Mouse (Mus musculus) hindbrain, embryonic 13.5 days (tissue): ENCODE results near the gene Myh10. TPM values are rescaled to one million over a fixed set of nuclear protein-coding genes. Genes with fewer than 3 reads are reported as not detected.
A peak's percentile ranks its signal among the peaks of the same experiment; 100 is the strongest.

Experiments used
- ATAC-seq: fragments of 200-750 bp; cut with Nextera tagmentation; 2 replicates; pipeline ENCODE4 v1.8.0; 2017; ENCODE audit warnings: moderate TSS enrichment; ENCODE audit not compliant: low FRiP score
- H3K27ac ChIP-seq: fragments of 300-500 bp; sonication (generic); 2 replicates; pipeline ENCODE4 v1.5.1; 2015; ENCODE audit warnings: inconsistent platforms, mild to moderate bottlenecking, moderate library complexity
- H3K27me3 ChIP-seq: fragments of 300-500 bp; sonication (generic); 2 replicates; pipeline ENCODE4 v1.6.1; 2015; ENCODE audit warnings: mild to moderate bottlenecking, inconsistent platforms
- H3K36me3 ChIP-seq: fragments of 300-500 bp; sonication (generic); 2 replicates; pipeline ENCODE4 v1.6.1; 2015; ENCODE audit warnings: mild to moderate bottlenecking, inconsistent platforms
- H3K4me1 ChIP-seq: fragments of 300-500 bp; sonication (generic); replicated peaks from 2 replicates; pipeline ENCODE4 v1.6.1; 2015; ENCODE audit warnings: inconsistent platforms
- H3K4me2 ChIP-seq: fragments of 300-500 bp; sonication (generic); 2 replicates; pipeline ENCODE4 v1.6.1; 2015; ENCODE audit warnings: inconsistent platforms, mild to moderate bottlenecking, moderate library complexity
- H3K4me3 ChIP-seq: fragments of 300-500 bp; sonication (generic); 2 replicates; pipeline ENCODE4 v1.5.1; 2015; ENCODE audit warnings: mild to moderate bottlenecking, inconsistent platforms
- H3K9ac ChIP-seq: fragments of 300-500 bp; sonication (generic); 2 replicates; pipeline ENCODE4 v1.6.1; 2015; ENCODE audit warnings: mild to moderate bottlenecking, inconsistent platforms
- H3K9me3 ChIP-seq: fragments of 300-500 bp; sonication (generic); 2 replicates; pipeline ENCODE4 v1.6.1; 2016; ENCODE audit warnings: inconsistent platforms
- WGBS: fragments of 180-500 bp; shearing (Covaris S2); methylation state at CpG from one replicate; pipeline ENCODE4 v1.1.7; 2015; 5-methylcytosine and 5-hydroxymethylcytosine counted together
- polyA plus RNA-seq: library from polyadenylated mRNA; unstranded; fragments of >200 nt; fragmentation: Nextera tagmentation; extraction: Ambion mirVana; gene quantifications from 2 replicates; pipeline ENCODE4 v1.2.1, GENCODE M21; 2015

The Myh10 gene
- polyA plus RNA-seq, 1 experiment from 2014 or later, result 93.4 TPM

DNA sequence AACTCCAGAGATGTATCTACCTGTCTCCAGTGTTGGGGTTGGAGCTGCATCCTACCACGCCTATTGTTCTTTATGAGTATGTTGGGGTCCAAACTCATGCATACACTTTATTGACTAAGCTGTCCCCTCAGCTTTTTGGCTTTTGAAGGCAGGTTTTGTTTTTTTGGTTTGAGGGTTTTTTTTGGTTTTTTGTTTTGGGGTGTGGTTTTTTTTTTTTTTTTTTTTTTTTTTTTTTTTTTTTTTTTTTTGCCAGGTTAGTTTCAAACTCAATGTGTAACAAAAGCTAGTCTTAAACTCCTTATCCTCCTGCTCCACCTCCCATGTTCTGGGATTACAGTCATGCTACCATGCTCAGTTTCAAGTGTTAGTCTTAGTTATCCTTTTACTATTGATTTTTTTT, 12.9 kb downstream of the Myh10 start:
- Histone ChIP-seq H3K4me2 (no peak overlapping the region), H3K9me3 (no peaks in the 10 kb centered on the region), H3K4me1 (peaks cover 18% of the 10 kb centered on the region), H3K4me3 (no peak overlapping the region), H3K36me3 (peaks cover 64% of the 10 kb centered on the region), H3K27ac (no peak overlapping the region), H3K9ac (no peak overlapping the region), H3K27me3 (no peaks in the 10 kb centered on the region)
- ATAC-seq, result no peak
- 100% methylated on average over 1 of the region's 1 CpGs for WGBS

- WGBS, result 98% methylated on average over 2 of the region's 2 CpGs
- Histone ChIP-seq H3K4me1 (peaks cover 18% of the 10 kb centered on the region), H3K36me3 (peaks cover 58% of the 10 kb centered on the region), H3K9ac (no peak overlapping the region), H3K4me2 (no peak overlapping the region), H3K27ac (no peak overlapping the region), H3K4me3 (no peak overlapping the region), H3K27me3 (no peaks in the 10 kb centered on the region), H3K9me3 (no peaks in the 10 kb centered on the region)
- no peak for ATAC-seq
These were observed 13.5 kb downstream of the Myh10 start for GRCm38 (mm10) chr11:68704847-68705246.

DNA sequence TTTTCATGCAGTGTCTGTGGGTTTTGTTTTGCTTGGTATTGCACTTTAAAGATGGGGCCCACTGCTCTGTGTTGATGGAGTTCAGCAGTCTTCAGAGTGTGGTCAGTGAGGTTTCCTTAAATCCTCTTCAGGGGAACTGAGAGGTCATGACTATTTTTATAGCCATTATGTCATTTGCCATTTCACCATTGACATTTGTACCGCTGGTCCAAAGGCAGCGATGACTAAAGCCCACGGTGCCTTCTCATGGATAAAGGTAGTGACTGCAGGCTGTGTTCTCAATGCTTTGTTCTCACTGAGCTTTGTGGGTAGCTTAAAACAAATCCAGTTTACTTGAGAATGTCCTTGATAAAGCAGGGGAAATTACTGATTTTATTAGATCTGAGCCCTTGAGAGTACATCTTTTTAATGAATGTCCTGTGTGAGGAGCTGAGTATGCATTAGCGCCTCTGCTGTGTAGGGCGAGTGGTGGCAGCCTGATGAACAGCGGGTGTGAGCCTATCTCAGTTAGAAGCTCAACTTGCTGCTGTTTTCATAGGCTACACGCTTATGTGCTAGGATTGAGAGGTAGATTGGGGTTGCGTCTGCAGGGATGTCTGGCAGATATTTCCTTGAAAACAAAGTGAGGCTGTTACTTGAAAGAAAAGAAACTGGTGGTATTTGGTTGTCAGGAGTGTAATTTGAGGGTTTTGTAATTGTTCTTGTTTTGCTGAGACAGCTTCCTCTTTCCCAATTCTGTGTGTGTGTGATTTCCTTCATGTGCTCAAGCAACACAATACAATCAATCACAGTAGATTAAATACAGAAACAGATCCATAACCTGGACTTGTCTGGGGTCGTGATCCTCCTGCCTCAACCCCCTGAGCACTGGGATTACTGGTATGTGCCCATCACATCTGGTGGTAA, 15.4 kb downstream of the Myh10 start:
- no peaks in the 10 kb centered on the region for H3K9me3 ChIP-seq
- H3K36me3 ChIP-seq, result peaks cover 38% of the 10 kb centered on the region
- no peak overlapping the region for H3K9ac ChIP-seq
- no peak overlapping the region for H3K4me3 ChIP-seq
- WGBS, result 68% methylated on average over 9 of the region's 9 CpGs
- H3K27ac ChIP-seq, result peak overlapping the region; percentile 58
- no peak for ATAC-seq
- H3K27me3 ChIP-seq, result no peaks in the 10 kb centered on the region
- peak overlapping the region; percentile 3; the same call in 1 of the 2 replicates for H3K4me2 ChIP-seq
- H3K4me1 ChIP-seq, result peaks cover 18% of the 10 kb centered on the region

DNA sequence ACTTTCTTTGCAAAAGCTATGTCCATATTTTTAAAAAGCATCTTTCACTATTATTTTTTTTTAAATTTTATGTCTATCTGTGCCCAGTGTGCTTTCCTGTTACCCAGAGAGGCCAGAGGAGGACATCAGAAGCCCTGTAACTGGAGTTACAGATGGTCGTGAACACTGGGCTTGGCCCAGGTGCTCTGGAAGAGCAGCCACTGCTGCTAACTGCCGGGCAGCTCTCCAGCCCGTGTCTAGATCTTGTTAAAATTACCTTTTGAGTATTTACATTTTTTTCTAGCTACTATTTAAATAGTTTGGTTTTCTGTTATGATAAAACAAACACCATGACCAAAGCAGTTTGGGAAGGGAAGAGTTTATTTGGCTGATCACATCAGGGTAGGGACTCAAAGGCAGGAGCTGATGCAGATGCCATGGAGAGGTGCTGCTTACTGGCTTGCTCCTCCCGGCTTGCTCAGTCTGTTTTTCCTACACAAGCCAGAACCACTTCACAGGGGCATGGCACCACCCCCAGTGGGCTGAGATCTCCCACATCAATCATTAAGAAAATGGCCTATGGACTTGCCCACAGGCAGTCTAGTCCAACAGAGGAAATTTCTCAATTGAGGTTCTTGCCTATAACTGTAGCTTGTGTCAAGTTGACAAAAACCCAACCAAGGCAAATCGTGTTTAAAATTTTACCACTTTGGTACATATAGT, 16.7 kb downstream of the Myh10 start:
- Histone ChIP-seq H3K4me2 (no peak overlapping the region), H3K36me3 (peaks cover 26% of the 10 kb centered on the region), H3K4me1 (peaks cover 22% of the 10 kb centered on the region), H3K9me3 (no peaks in the 10 kb centered on the region), H3K9ac (no peak overlapping the region), H3K27ac (no peak overlapping the region), H3K4me3 (no peak overlapping the region), H3K27me3 (no peaks in the 10 kb centered on the region)
- 89% methylated on average over 5 of the region's 5 CpGs for WGBS
- no peak for ATAC-seq

DNA sequence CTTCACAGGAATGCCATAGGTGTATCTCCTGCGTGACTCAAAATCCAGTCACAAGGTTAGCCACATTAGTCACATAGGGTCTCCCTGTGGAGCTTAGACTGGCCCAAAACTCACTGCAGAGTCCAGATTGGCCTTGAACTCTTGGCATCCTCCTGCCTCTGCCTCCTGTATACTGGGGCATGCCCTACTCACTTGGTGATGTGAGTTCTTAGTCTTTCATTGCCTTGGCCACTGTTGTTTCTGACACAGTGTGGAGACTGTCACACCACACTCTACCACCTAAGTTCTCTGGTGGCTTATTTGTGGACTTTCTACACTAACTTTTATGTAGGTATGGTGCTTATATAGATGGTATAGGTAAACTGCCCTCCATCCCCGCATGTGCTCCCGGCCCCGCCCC, 24.8 kb downstream of the Myh10 start:
- H3K4me2 ChIP-seq, result no peak overlapping the region
- H3K9ac ChIP-seq, result no peak overlapping the region
- no peak overlapping the region for H3K4me3 ChIP-seq
- WGBS, result 88% methylated on average over 4 of the region's 4 CpGs
- no peak for ATAC-seq
- H3K9me3 ChIP-seq, result no peaks in the 10 kb centered on the region
- peaks cover 36% of the 10 kb centered on the region for H3K4me1 ChIP-seq
- no peak overlapping the region for H3K27ac ChIP-seq
- H3K27me3 ChIP-seq, result no peaks in the 10 kb centered on the region
- peaks cover 19% of the 10 kb centered on the region for H3K36me3 ChIP-seq

DNA sequence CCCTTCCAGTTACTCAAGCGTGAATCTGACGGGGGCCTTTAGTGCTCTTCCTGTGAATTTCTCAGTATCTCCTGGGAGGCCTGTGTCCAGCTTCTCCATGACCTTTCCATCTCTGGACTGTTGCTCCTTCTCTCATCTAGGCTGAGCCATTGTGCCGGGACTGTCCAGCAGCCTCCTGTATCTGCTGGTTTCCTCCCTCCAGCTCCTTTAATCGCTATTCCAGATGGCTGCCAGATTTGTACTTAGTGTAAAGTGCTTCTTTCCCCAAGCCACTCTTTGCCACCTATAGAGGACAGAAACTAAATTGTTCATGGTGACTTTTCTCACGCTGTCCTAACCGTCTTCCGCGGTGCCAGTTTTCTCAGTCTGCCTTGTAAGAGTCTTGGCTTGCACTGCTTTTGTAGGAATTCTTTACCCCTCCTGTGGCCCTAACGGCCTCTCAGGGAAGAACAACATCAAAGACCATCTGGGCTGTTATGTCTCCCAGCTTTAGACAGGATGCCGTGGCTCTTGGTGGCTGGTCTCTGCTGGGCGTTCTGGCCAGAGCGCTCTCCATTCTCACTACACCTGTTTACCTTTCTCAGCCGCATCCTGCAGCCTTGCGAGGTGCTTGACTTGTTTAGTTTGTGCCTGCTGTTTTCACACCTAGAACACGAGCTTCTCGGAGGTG, 25.9 kb downstream of the Myh10 start:
- Histone ChIP-seq H3K36me3 (peaks cover 30% of the 10 kb centered on the region), H3K9ac (no peak overlapping the region), H3K27me3 (no peaks in the 10 kb centered on the region), H3K4me1 (peaks cover 36% of the 10 kb centered on the region), H3K4me2 (no peak overlapping the region), H3K9me3 (no peaks in the 10 kb centered on the region), H3K4me3 (no peak overlapping the region), H3K27ac (peak overlapping the region; percentile 69)
- 69% methylated on average over 16 of the region's 16 CpGs for WGBS
- no peak for ATAC-seq

DNA sequence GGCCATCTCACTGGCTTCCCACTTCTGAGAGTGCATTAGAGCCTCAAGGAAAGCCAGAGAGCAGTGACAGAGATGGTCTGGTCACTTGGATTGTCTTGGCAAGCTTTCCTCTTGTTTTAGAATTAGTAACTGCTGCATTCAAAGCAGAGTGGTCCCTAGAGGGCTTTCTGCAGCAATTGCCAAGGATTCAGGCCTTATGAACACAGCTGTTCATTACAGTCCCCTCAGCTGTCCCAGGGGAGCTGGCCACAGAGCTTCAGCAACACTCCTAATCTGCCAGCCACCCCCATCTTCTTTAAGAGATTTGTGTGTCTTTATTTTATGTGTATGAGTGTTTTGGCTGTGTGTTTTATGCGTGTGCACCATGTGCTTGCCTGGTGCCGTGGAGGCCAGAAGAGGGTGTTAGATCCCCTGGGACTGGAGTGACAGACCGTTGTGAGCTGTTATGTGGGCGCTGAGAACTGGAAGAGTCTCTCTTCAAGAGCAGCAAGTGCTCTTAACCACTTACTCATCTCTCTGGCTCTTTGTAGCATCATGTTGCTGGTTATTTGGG, 27.8 kb downstream of the Myh10 start:
- no peaks in the 10 kb centered on the region for H3K27me3 ChIP-seq
- H3K4me3 ChIP-seq, result no peak overlapping the region
- H3K27ac ChIP-seq, result peak overlapping the region; percentile 10; the same call in 1 of the 2 replicates
- no peak for ATAC-seq
- no peak overlapping the region for H3K4me2 ChIP-seq
- peaks cover 32% of the 10 kb centered on the region for H3K4me1 ChIP-seq
- no peaks in the 10 kb centered on the region for H3K9me3 ChIP-seq
- H3K9ac ChIP-seq, result no peak overlapping the region
- WGBS, result 60% methylated on average over 4 of the region's 4 CpGs
- peaks cover 38% of the 10 kb centered on the region for H3K36me3 ChIP-seq

DNA sequence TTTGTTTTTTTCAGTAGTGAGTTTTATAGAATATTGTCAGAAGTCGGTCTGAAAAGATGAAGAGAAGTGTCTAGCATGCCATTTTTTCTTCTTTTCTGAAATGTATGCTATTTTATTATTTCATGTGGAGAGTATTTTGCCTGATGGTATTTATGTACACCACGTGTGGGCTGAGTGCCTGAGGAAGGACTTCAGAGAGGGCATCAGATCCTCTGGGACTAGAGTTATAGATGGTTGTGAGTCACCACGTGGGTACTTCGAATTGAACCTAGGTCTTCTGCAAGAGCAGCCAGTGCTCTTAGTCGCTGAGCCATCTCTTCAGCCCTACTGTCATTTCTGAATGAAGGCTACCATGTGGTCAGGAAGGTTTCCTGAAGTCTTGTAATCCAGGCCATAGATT, 28.4 kb downstream of the Myh10 start:
- Histone ChIP-seq H3K4me3 (no peak overlapping the region), H3K27me3 (no peaks in the 10 kb centered on the region), H3K4me2 (no peak overlapping the region), H3K9me3 (no peaks in the 10 kb centered on the region), H3K36me3 (peaks cover 34% of the 10 kb centered on the region), H3K4me1 (peaks cover 32% of the 10 kb centered on the region), H3K27ac (no peak overlapping the region), H3K9ac (no peak overlapping the region)
- ATAC-seq, result no peak
- 83% methylated on average over 5 of the region's 5 CpGs for WGBS

GRCm38 (mm10) chr11:68724117-68724516, 32.8 kb downstream of the Myh10 start:
- no peak overlapping the region for H3K27ac ChIP-seq
- no peaks in the 10 kb centered on the region for H3K27me3 ChIP-seq
- H3K36me3 ChIP-seq, result peaks cover 56% of the 10 kb centered on the region
- no peak for ATAC-seq
- H3K4me2 ChIP-seq, result no peak overlapping the region
- no peak overlapping the region for H3K4me3 ChIP-seq
- H3K9me3 ChIP-seq, result no peaks in the 10 kb centered on the region
- H3K9ac ChIP-seq, result no peak overlapping the region
- peaks cover 8% of the 10 kb centered on the region for H3K4me1 ChIP-seq

DNA sequence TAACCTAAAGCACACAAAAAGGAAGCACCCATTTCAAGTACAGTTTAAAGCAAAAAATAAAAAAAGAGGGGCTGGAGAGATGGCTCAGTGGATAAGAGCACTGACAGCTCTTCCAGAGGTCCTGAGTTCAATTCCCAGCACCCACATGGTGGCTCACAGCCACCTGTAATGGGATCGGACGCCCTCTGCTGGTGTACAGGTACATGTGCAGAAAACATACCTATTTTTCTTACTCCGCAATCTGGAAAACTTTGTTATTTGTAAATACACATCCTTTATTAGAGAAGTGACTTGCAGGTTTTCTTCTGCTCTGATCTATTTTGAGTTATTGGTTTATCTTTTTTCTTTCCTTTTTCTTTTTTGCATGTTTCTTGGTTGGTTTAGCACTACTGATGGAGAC, 37.3 kb downstream of the Myh10 start:
- Histone ChIP-seq H3K4me2 (no peak overlapping the region), H3K4me3 (no peak overlapping the region), H3K4me1 (0 out of 2 replicates have a peak, but pooled peaks cover 3% of the 10 kb centered on the region), H3K9me3 (no peaks in the 10 kb centered on the region), H3K36me3 (peaks cover 37% of the 10 kb centered on the region), H3K9ac (no peak overlapping the region), H3K27me3 (no peaks in the 10 kb centered on the region), H3K27ac (no peak overlapping the region)
- 92% methylated on average over 3 of the region's 3 CpGs for WGBS
- ATAC-seq, result no peak

GRCm38 (mm10) chr11:68730792-68731191, 39.4 kb downstream of the Myh10 start:
- Histone ChIP-seq H3K9ac (no peak overlapping the region), H3K4me3 (no peak overlapping the region), H3K9me3 (no peaks in the 10 kb centered on the region), H3K36me3 (peaks cover 36% of the 10 kb centered on the region), H3K27ac (no peak overlapping the region), H3K27me3 (no peaks in the 10 kb centered on the region), H3K4me1 (0 out of 2 replicates have a peak, but pooled peaks cover 3% of the 10 kb centered on the region), H3K4me2 (no peak overlapping the region)
- ATAC-seq, result no peak
- WGBS, result 86% methylated on average over 5 of the region's 5 CpGs

DNA sequence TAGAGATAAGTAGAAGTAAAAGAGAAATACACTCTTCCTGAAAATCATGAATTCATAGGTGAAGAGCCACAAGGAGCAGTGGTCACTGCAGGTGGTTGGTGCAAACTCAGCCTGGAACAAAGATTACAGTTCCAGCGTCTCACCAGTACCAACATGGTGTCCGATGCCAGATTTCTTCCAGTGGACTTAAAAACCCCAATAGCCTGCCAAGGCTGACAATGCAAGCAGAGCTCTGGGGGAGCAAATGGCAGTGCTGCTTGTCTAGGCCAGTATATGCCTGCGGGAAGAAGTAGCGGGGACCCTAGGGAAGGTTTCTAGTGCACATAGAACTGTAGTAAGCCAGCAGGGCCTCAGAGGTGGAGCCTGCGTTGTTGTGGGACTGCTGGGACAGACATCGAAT, 40.7 kb downstream of the Myh10 start:
- WGBS, result 91% methylated on average over 6 of the region's 6 CpGs
- H3K4me1 ChIP-seq, result 0 out of 2 replicates have a peak, but pooled peaks cover 3% of the 10 kb centered on the region

More for the DNA sequence above, 40.7 kb downstream of the Myh10 start:
- Histone ChIP-seq H3K4me2 (no peak overlapping the region), H3K27me3 (no peaks in the 10 kb centered on the region), H3K36me3 (peaks cover 34% of the 10 kb centered on the region), H3K27ac (no peak overlapping the region), H3K9ac (no peak overlapping the region), H3K9me3 (no peaks in the 10 kb centered on the region), H3K4me3 (no peak overlapping the region)
- no peak for ATAC-seq
